Mouse (Mus musculus) natural killer cell, adult 2 months (primary cell): ENCODE results near the gene Fate1.
"Not testable (repeated sequence)": the region's sequence is repeated elsewhere in the genome, so short reads cannot be mapped to it uniquely, and the experiment has no call there.

Experiments
- DNase-seq, 2 experiments: peaks; one replicate each; pipeline ENCODE4 v3.0.0; 2022; ENCODE audit warnings: low spot score in 2 of 2

Fate1 gene

DNA sequence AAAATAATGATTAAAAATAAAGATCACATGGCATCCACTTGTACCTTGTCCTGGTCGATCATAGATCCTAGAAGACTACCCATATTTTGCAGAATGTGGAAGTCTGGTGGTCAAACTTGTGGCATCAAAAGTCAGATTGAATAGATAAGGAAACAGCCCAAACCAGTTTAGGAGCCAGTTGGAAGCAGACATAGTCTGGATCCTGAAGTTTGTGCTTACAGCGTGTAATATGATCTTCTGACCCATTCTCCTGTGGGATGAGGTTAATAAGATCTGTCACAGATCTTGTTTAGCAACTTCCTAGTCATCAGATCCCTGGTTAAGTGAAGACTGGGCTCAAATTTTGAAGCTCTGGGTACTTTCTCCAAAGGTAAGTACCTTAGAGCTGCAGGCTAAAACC is at the start of gene Fate1:
Gene Fate1, plus strand, starts transcription at position 301 of the 400 bp plus-strand sequence.
- no peak for DNase-seq

DNA sequence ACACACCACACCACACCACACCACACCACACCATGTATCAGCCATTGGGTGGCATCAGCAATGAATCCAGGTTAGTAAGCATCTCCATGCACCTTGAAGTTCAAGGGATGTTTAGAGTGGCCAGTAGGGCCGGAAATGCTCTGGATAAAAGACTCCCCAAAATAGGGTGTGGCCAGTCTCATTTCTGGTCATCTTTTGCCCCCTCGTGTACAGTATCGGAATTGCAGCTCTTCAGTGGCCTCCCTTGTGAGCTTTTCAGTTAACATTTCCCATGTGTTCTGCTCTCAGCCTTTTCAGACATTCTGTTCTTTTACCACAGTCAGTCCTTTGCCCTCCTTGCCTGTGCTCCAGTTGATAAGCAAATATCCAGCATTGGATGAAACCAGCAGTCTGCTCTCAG is 26.2 kb upstream of the Fate1 start:
- DNase-seq: peak in 1 of 2 experiments; percentile 0

DNA sequence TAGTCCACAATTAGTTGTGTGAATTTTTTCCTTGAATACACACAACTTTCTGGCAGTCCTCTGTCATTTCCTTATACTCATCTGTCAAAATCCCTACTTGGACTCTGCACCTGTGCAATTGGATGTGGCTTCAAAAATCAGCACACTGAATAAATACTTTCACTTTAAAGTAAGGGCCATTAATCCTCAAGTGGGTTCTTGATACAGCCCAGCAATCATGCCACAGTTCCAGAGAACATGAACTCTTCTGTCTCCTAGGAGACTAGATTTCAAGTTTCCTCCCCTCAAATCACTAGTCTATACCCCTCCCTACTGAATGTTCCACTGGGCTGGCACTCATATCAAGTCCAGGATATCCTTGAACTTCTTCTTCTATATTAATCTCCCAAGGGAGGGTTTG is 14.4 kb upstream of the Fate1 start:
- DNase-seq: no peak

DNA sequence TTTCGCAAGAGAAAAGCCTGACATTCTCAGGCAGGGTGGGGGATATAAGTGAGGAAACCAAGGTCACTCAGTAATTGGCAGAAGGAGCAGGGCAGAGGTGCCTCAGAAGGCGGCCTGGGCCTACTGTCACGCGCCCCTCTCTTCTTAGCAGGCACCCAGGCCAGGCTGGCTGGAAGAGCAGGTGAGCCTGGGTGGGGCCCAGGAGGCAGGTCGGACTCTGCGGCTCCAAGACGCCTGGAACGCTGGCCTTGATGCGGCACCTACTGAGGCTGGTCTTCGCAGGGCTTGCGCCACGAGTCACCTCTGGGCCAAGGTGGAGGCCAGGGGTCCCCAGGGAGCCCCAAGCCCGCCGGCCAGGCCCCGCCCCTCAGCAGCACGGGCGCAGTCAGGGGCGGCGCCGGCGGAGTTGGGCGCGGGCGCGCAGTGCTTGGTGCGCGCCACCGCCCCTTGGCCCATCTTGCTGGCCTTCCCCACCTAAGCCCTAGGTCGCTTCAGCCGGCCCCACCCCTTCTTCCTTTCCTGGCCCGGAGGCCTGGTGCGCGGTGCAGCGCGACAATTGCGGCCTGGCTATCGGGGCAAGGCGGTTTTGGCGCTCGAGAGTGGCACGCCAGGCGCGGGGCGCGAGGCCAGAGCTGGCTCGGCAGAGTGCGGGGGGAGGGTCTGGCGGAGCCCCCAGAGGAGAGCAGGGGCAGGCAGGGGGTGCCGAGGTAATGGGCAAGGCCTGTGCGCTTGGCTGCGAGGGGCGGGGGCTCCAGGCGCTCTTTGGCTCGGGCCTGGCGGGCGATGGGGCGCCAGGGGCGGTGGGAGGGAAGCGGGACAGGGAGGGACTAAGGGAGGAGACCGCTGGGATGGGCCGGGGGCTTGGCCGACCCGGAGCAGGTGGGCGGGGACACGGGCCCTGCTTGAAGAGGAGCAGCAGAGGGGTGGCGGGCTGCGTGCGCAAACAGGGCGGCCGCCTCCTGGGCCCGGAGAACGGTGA is 10.4 kb upstream of the Fate1 start, which contains the start of gene Prrg3:
Gene Prrg3, plus strand, starts transcription at position 552 of the 979 bp plus-strand sequence.
- no peak for DNase-seq

DNA sequence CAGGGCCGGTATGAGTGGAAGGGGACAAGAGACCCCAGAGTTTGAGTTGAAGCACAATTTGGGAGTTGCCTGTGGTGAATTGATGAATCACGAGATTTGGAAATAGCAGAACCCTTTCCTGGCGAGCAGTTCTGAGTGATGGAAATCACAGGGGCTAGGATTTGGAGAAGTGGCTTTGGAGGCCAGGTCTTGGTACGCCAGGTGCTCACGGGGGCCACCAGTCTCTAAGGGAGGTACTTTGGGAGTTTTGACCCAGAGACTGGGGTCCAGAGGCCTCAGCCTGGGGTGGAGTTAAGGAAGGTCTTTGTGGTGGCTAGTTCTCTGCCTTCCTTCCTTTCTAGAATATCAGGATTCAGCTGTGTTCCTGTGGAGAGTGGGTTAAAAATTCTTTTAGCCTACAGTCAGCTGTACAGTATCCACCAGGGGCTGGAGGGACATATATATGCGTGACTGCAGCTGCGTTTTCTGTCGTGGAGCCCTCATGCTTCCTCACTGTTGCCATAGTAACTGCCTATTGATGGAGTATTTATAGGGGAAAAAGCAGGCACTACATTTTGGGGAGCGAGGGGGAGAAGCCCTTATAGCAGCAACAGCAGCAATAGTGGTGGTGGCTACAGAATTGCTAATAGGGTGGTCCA is 9.4 kb upstream of the Fate1 start:
- no peak for DNase-seq

DNA sequence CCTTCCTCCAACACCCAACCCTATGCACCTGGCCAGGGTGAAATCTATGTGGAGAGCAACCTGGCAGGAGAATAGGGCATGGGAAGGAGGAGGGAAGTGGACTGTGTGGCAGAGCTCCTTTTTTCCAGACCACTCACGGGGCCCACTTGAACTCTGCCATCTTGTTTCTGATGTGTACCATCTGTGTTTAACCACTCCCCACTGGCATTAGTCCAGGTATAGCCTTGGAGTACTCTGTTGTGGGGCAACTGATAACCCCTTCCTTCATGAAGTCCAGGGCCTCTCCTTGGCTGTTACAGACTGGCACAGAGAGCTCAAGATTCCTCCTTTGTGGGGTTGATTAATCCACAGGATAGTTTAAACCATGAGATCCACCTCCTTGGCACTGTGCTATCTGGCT is 4.6 kb upstream of the Fate1 start:
- no peak for DNase-seq

DNA sequence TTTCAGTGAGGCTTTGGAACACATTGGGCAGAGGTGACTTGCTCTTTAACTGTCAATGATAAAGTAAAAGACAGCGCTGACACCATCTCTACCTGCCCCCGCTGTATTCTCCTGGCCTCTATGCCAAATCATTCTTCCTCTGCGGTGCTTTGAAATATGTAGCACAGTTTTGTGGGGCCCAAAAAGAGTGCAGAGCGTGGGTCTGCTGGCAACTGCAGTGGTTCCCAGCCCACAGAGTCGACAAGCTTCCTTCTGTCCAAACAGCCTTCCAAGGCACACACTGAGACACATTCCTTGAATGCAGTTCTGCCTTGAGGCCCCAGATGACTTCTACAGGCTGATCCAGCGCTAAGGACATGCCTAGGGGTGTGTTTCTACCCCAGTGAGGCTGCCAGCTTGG is 4.0 kb upstream of the Fate1 start:
- no peak for DNase-seq

DNA sequence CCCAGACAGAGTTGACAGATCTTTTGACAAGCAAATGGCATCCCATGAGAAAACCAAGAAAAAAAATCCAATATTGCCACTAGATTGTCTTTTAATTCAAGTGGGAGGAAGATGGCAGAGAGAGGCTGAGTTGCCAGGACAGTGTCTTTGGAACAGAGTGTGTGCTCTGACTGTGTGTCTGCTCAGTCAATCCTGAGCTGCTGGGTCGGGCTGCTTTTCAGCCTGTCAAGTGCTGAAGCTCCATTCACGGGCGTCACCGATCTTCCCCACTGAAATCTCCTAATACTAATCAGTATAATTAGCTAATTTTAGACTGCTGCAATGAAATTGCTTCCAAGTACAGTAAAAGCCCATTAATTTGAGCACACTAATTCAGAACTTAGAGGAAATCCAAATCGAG is 1.5 kb upstream of the Fate1 start:
- no peak for DNase-seq

DNA sequence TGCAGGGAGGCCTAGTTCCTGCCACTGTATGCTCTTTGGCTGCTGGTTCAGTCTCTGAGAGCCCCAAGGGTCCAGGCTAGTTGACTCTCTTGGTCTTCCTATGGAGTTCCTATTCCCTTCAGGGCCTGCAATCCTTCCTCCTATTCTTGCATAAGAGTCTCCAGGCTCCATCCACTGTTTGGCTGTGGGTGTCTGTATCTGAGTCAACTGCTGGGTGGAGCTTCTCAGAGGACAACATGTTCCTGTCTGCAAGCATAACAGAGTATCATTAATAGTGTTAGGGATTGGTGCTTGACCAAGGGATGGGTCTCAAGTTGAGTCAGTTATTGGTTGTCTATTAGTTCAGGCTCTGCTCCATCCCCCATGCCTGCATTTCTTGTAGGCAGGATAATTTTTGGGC is 4.9 kb downstream of the Fate1 start:
- not testable (repeated sequence) for DNase-seq

DNA sequence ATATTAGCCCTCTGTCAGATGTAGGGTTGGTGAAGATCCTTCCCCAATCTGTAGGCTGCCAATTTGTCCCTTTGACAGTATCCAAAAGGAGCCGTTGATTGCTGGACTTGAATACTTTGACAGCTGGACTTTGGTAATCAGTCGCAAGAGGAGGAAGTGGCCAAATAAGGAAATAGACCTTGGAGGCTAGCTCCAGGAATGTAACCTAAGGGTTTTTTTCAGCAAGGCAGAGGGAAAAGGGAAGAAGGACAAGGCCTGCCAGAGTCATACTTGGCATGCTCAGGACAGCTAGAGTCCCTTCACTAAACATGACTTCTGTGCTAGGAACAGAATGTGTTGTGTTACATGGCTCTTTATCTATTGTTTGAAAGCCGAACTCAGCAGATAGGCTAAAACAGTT is 7.7 kb downstream of the Fate1 start:
- no peak for DNase-seq

DNA sequence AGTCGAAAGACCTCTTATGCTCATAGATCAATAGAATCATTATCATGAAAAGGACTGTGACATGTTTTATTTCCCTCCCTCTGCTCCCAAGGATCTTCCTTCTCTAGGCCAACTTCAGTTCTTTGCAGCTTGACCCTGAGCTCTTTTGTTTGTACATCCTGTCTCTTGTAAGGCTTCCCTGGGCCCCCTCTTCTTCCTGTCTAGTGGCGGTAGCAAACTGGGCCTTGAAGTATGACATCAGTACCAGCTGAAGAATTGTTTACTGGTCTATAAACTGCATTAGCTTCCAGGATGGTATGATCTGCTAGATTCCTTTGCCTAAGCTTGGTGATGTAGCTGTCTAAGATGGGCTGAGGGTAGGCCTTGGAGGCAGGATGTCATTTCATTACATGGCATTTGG is 8.5 kb downstream of the Fate1 start:
- no peak for DNase-seq

DNA sequence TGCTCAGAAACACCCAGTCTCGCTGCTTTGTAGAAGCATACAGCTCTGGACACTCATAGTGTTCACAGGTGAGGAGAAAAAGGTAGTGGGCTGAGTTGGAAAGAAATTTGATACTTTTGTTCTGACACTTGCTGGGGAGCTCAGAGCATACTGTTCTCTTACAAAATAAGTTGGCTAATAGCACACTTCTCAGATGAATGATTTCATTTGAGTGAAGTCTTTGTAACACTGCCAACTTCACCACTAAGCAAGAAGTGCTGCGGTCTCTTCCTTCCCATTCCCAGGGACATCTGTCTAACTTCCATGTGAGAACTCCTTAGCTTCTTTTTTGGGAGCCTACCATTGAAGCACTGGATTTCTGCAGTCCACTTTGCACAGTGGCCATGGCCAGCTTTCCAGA is 10.4 kb downstream of the Fate1 start:
- no peak for DNase-seq

DNA sequence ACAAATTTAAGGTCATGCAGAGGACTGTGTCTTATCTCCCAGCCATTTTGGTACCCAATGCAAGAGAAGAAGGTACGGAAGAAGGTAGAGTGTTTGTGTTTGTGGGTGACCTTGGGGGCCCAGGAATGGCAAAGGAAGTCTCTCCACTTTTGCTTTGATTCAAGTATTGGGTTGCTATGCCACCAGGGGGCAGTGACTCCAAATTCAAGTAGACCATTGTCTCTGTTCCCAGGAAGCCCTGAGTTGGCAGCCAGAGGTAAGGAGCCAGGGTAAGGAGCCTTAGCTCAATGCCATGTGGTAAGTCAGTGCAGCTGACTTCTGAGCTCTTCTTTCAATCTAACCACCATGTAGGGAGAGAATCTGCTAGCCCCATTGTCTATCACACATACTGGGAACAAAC is 11.0 kb downstream of the Fate1 start:
- DNase-seq: no peak

DNA sequence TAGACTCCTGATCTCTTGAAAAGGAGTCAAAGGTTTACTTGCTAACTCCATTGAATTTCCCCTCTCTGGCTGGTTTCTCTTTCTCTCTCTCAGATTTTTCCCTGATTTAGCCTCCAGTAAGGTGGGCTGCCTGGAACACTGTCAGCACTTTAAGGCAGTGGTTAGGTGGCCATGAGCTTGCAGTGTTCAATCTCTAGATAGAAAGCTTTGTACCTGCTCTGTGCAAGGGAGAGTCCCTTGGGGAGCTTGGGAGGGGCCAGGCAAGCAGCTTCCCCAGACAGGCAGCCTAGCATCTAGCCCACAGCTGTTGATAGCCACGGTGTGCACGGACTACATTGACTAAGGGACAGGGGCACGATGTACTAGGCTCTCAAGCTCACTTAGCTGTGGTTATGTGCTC is 18.8 kb downstream of the Fate1 start, which contains the start of gene Cnga2:
Gene Cnga2, plus strand, starts transcription at position 301 of the 400 bp plus-strand sequence.
- no peak for DNase-seq

DNA sequence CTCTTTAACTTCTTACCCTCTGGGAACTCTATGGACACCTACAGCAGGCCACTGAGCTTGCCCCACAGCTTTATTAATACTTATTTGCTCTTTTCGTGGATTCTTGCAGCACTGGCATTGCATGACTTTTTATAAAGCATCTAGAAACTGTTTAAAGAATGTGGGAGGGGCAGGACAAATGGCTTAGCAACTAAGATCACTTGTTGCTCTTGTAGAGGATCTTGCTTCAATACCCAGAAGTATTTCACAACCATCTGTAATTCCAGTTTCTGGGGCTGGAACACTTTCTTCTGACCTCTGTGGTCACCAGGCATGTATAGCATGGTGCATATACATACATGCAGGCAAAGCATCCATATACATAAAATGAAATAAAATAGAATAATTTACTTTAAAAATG is 23.2 kb downstream of the Fate1 start:
- no peak for DNase-seq

DNA sequence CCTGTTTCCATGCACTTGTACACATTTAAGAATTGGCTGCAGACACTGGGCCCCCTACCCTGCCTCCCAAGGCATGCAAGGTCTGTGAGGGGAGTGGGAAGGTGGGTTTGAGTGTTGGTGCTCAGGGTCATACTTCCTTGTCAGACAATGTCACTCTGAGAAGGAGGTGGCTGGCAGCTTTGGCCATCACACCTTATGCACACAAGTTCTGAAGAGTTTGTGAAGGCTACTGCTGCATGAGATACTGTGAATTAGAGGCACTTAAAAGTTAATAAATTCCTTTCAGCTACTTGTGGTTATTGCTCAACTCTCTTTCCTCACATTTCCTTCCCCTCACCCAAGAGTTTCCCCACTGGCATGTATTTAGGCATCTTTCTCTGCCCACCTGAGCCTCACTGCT is 37.1 kb downstream of the Fate1 start:
- no peak for DNase-seq

DNA sequence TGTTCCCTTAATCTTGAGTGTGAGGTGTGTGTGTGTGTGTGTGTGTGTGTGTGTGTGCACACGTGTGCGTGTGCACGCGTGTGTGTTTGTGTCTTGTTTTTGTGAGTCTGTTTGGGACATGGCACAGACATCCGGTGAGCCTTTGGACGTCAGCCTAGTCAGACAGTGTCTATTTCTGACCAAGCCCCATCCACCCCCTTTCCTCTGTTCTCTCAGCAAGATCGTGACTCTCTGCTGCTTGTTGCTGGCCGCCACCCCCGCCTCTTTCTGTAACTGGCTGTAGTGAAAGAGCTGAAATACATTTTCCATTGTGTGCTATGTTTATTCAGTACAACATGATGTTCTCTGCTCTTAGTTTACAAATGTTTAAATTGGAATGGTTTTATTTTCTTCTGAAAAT is 39.5 kb downstream of the Fate1 start:
- no peak for DNase-seq

DNA sequence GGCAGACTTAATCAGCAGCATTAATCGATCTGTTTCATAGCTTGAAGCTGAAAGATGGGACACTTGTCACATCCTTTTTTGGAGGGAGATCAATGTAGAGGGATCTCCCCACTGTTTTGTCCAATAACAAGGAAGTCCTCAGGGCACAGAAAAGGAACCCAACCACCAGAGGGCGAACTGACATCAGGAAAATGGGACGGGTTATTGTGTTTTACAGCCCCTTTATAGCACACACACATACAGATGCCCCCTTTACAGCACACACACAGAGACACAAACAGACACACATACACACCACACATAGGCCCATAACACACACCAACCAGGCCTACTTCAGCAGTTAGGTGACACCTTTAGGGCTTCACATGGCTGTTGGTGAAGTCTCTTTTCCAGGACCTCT is 40.0 kb downstream of the Fate1 start:
- no peak for DNase-seq

DNA sequence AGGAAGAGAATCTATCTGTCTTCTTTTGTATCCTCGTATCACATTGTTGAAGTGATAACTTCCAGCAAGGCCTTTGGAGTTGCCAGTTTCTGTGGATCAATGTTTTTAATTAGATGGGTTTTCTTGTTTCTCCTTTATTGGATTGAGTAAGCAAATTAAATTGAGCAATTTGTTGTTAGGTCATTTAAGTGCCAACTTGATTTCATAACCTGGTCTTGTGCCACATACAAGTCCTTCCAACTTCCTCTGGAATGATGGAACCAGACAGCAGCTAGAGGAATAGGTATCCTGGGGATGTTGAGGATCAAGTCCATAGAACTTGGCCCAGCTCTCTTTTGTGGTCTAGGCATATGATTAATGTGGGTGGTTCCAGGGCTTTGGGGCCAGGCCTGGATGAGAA is 49.5 kb downstream of the Fate1 start:
- no peak for DNase-seq

DNA sequence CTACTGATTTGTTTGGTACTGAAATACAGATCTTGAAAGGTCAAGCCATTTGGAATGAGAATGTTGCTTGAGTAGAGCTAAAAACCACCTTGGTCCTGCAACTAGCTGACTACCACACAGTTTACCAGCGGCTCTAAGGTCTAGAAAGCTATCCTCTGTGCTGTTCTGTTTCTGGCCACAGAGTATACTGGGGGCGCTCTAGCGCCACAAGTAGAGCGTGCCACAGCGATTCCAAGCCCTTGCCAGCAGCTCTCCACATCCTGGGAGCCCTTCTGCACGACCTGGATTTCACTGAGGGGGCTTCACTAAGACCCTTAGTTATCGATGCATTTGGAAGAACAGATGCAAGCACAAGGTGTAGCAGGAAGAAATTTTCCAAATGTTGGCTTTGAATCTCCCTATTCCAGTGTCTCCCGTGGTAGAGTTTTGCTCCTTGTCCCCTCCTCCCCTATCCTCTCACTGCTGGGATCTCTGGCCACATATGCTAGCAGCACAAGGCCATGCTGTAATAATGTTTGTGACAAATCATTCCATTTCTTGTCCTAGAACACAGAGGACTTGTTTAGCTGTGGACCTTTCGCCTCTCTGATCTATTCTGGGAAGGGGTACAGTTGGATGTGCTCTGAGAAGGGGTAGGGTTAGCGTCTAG is 50.1 kb downstream of the Fate1 start:
- DNase-seq: no peak

DNA sequence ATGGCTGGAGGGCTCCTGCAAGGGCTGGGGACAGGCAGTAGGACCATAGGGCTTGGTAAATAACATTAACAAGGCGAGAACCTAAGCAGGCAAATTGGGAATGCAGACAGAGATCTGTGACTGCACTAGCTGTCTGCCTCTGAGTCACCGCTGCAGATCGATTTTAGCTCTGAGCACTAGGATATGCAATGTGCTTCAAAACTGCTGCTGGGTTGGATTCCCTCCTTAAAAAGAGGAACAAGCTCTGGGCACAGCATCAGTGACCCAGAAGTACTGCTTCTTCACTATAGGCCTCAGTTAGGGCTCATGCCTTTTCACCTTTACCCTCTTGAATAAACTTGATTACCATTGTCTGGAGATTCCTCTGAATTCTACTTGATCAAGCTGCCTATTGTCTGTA is 50.8 kb downstream of the Fate1 start:
- DNase-seq: no peak
